Mouse (Mus musculus): ENCODE measurements around the gene Leng8.

- TF ChIP-seq EP300 (IDR thresholded peaks at IDR 0.05; ENCODE audit: insufficient read depth, low read depth, low read length) (no peak), POLR2A (IDR thresholded peaks at IDR 0.05; ENCODE audit: insufficient read depth, low read depth, low read length) (no peak), CTCF (IDR thresholded peaks at IDR 0.05) (no peak)
These were observed 48.9 kb upstream of the Leng8 start for GRCm38 (mm10) chr7:4087896-4088480.

Measured in heart, adult 2 months (tissue).